Mouse (Mus musculus): ENCODE results near the gene Syt9. TPM values are rescaled to one million over a fixed set of nuclear protein-coding genes. Genes with fewer than 3 reads are reported as not detected.

The Syt9 gene
- total RNA-seq, 2 experiments from 2014 or later = 7.6 to 10.4 TPM

- DNase-seq (ENCODE audit: low spot score in 2 of 2) = no peak
Observed at GRCm38 (mm10) chr7:107535311-107535710, 164.8 kb downstream of the Syt9 start.

GRCm38 (mm10) chr7:107536516-107536915, 166.0 kb downstream of the Syt9 start:
- DNase-seq (ENCODE audit: low spot score in 2 of 2) = no peak

- DNase-seq (ENCODE audit: low spot score in 2 of 2) = no peak
Observed at GRCm38 (mm10) chr7:107540034-107540433, 169.5 kb downstream of the Syt9 start.

GRCm38 (mm10) chr7:107545011-107545410, 174.5 kb downstream of the Syt9 start:
- no peak for DNase-seq (ENCODE audit: low spot score in 2 of 2)

- DNase-seq (ENCODE audit: low spot score in 2 of 2) = no peak
Observed at GRCm38 (mm10) chr7:107547872-107548271, 177.3 kb downstream of the Syt9 start.

GRCm38 (mm10) chr7:107553461-107553860, 182.9 kb downstream of the Syt9 start:
- DNase-seq (ENCODE audit: low spot score in 2 of 2) = no peak

DNA sequence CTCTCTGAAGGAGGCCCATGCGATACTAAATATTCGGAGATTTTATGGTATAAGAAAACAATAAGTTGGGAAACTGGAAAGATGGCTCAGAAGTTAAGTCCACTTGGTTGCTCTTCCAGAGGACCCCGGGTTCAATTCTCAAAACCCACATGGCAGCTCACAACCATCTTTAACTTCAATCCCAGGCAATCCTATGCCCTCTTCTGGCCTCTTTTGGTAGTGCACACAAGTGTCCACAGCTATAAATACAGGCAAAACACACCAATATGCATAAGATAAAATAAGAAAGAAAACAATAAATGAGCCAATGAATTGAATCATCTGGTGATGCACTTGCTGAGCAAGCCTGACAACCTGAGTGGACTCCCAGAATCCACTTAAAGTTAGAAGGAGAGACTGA, 185.4 kb downstream of the Syt9 start:
- DNase-seq (ENCODE audit: low spot score in 2 of 2) = no peak

GRCm38 (mm10) chr7:107560675-107561074, 190.1 kb downstream of the Syt9 start:
- DNase-seq (ENCODE audit: low spot score in 2 of 2) = no peak

- DNase-seq (ENCODE audit: low spot score in 2 of 2) = no peak
Observed at GRCm38 (mm10) chr7:107561584-107561983, 191.1 kb downstream of the Syt9 start.

DNA sequence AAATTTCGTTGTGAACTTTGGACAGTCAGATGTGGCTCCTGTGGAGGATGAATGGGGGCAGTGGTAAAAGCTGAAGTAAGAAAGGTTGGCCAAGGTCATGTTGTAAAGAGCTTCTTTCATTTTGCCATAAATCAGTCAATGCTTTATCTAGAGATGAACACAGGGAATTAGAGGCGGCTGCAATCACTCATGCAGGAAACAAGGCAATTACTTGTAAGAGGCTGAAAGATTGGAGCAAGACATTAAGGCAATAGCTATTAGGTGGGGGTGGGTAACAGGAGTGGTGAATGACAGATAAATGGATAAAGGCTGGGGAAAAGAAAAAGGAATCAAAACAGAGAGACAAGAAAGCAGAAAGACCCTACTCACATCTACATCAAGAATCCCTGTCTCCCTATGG, 193.2 kb downstream of the Syt9 start:
- no peak for DNase-seq (ENCODE audit: low spot score in 2 of 2)

DNA sequence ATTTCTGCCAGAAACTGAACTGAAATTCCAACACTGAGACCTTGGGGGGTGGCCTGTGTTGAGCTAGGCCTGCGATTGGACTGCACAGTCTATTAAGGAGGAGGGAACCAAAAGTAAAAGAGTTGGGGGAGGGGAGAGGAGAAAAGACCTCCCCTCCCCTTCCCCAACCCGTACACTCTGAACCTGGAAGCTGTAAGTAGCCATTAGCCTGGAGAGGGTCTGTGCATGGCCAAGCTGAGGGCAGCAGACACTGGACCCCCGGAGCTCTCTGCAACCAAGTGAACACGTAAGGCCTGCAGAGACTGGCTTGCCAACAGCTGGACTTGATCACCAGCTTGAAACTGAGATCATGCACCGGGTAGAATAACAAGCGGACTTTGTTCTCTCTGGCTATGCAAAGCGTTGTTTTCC, 196.7 kb downstream of the Syt9 start, which contains the start of gene Olfml1:
TSS of gene Olfml1 (plus strand) at position 186 of the 411 bp plus-strand sequence.
- peak; percentile 5 to 37 for DNase-seq (ENCODE audit: low spot score in 2 of 2)

DNA sequence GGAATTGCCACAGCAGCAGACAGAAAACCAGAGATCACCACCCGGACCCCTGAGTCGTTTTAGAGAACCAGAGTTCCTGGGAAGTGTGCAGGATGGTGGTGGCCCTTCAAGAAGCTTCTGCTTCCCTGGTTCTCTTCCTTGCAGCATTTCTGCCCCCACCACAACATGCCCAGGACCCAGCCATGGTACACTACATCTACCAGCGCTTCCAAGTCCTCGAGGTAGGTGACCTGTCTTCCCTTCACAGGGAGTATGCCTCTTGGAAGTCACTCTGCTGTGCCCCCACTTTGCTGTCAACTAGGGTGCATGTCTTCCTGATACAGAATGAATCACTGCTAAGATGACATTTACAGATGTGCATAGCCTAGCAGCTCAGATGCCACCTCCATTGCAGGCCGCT, 197.1 kb downstream of the Syt9 start:
- no peak for DNase-seq (ENCODE audit: low spot score in 2 of 2)

DNA sequence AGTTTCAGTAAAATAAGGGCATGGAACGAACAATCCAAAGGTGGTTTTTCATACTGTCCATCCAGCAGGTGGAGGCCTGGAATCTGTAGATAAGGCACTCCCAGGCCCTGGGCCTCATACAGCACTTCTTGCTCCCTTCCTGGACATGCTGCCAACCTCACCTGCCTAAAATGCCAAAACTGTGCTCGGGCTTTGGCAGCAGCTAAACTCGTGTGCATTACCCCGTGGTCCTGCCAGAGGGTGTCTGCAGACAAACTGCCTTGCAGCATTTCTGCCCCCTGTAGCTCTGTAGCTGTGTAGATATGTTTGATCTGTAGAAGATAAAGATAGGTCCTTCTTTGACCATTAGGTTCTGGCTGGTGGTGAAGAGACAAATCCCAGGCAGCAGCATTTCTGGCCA, 198.4 kb downstream of the Syt9 start:
- DNase-seq (ENCODE audit: low spot score in 2 of 2) = no peak

- no peak for DNase-seq (ENCODE audit: low spot score in 2 of 2)
Observed at GRCm38 (mm10) chr7:107573856-107574255, 203.3 kb downstream of the Syt9 start.

DNA sequence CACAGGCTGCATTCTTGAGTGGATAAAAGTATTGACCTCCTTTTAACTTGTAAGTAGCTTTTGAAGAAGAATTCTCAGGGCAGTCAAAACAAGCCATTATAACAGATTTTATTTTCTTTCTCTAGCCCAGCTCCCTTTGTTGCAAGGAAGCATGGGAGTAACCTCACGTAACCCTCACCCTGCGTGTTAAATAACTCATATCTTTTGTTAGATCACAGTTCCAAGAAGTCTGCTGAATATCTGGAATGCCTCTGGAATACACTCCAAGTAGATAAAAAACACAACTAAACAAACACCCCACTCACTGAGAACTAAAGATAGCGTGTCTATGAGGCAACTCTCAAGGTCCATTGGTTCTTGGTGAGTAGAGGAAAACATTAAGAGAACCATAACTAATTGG, 203.7 kb downstream of the Syt9 start:
- DNase-seq (ENCODE audit: low spot score in 2 of 2) = no peak

DNA sequence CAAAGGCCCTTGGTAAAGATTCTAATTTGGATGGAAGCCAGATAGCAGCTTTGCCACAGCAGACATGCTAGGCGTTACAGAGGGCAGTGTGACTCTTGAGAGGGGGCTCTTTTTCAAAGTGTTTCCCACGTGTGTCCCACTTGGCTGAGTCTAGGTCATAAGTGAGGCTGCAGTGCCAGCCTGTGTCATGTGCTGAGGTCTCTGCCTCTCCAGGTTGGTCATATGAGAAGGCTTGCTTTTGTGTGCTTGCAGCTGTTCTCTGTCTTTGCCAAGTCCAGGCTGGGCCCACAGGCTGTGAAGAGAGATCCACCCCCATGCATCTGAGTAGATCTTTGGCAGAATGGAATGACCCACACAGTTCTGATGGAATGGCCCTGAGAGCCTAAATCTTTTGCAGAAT, 222.1 kb downstream of the Syt9 start:
- peak in 1 of 2 experiments; percentile 12 for DNase-seq (ENCODE audit: low spot score in 2 of 2)

DNA sequence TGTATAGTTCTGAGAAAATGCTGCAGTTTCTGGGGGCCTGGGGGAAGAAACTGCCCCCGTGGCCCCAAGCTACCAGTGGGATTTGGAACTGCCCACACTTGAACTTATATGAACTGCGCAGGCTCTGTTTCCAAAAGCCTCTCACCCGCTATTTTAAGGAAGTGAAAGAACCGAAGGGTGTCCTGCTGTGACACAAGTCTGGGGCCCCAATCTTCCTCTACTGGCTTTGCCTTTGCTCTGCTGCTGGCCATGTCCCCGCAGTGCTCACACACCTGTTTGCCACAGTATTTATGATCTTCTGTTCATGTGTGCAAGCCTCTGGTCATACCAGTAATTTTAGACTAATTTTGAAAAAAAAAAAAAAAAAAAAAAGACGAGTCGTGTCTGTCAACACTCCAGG, 223.4 kb downstream of the Syt9 start:
- DNase-seq (ENCODE audit: low spot score in 2 of 2) = peak in 1 of 2 experiments; percentile 8

GRCm38 (mm10) chr7:107594325-107594856, 223.9 kb downstream of the Syt9 start:
- peak; percentile 29 to 54 for DNase-seq (ENCODE audit: low spot score in 2 of 2)

GRCm38 (mm10) chr7:107594857-107595402, 224.4 kb downstream of the Syt9 start, which contains the start of gene Ppfibp2:
Gene Ppfibp2, plus strand, starts transcription at chr7:107595207.
- DNase-seq (ENCODE audit: low spot score in 2 of 2) = peak; percentile 77 to 86

DNA sequence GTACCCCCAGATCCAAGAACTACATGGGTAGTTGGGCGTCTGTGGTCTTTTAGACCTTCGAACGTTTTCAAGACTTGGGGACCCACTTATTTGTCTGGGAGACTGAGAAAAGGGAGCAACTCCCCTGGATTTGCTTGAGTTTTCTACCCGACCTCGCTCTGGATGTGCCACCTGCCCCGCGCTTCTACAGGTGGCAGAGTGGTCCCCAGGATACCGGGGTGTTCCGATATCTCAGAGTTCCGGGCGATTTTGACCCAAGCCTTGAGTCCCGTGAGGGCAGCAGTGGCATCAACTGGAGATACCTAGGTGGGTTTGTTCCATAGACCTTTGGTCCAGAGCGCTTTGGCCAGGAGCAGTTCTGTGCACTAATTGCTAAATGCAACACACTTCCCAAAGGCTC, 224.9 kb downstream of the Syt9 start:
- DNase-seq (ENCODE audit: low spot score in 2 of 2) = no peak

DNA sequence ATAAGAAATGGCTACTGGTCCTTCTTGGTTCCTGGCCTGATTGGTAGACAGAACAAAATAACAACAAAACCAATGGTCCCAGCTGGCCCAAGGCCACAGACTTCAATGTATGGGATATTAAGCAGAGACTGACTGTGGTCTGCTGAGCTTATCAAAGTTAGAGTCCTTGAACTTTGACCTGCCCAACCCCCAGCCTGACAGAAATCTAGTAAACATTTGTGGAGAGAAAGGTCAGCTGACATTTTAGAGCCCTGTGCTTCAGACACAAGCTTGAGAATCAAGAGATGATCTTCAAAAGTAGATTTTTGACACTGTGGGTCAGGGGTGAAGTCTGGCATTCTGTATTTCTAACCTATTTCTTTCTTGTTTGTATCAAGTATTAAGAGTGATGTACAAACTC, 226.2 kb downstream of the Syt9 start:
- DNase-seq (ENCODE audit: low spot score in 2 of 2) = no peak

DNA sequence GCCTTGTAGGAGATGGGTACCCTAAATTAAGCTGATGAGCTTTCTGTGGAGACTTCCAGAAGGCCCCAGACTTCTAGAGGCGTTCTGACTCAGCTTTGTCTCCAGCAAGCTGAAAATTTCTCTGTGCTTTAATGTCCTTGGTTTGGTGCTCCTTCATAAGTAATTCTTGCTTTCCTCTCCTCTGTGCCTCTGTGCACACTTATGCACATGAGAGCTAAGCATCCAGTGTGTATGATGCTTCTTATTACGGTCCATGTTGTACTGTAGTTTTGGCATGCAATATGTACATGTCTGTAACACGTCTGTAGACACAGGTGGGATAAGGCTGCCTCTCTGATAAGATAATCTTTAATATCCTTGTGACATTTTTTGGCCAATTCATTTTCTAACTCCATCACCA, 227.4 kb downstream of the Syt9 start:
- no peak for DNase-seq (ENCODE audit: low spot score in 2 of 2)
